Comparison of ENCODE assay signal across 13 mouse cellular contexts in the genomic region with DNA sequence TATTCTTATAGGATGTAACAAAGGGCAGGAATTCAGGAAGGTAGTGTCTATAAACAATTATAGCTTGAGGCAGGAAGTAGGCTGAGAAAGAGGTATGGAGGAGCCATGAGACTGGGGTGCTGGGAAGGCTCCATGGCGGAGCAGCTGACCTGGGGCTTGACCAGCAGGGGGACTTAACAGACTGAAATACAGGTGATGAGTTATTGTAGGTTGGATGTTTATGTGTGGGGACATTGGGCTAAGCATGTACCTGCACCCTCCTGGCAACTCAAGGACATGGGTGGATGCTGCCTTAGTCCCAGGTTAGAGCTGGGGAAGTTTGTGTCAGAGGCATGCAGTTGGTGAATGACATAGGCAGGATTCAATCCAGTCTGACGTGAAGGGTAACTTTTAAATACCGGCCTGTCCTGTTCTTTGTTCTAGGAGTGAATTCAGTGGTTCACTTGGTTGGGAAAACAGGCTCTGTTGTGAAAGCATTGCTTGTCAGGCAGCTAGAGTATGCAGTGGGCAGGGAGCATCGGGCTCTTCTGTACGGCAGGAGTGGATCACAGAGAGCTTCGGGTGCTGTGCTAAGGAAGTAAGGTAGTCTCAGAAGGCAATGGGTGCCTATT. TPM values are rescaled to one million over a fixed set of nuclear protein-coding genes. Genes with fewer than 3 reads are reported as not detected.
DNase-seq lines count a peak whose midpoint lies in the region; ATAC-seq and TF ChIP-seq lines count a peak whose summit lies in the region.
"Had no signal": no experiment of that assay in that cellular context is flagged by ENCODE, and none has a peak within 500 bp of the region (broad histone marks: within the 10 kb centered on the region; RNA-seq: fewer than 3 reads in every experiment).

No protein-coding gene starts in this region.

- no peaks in the 10 kb centered on the region for H3K36me3 ChIP-seq in kidney, postnatal 0 days (ENCODE audit: insufficient read depth, low read length)
- no peaks in the 10 kb centered on the region for H3K36me3 ChIP-seq in kidney, embryonic 16.5 days (ENCODE audit: insufficient read depth, low read length)
- no peaks in the 10 kb centered on the region for H3K36me3 ChIP-seq in thymus, adult 2 months (ENCODE audit: control insufficient read depth, insufficient read depth, low read length)
- H3K36me3 ChIP-seq in embryonic facial prominence, embryonic 14.5 days (ENCODE audit: control insufficient read depth, insufficient read depth, low read length) = no peaks in the 10 kb centered on the region
- no peaks in the 10 kb centered on the region for H3K36me3 ChIP-seq in midbrain, embryonic 11.5 days (ENCODE audit: control insufficient read depth, insufficient read depth, low read length)
- H3K36me3 ChIP-seq: kidney, embryonic 15.5 days; liver, embryonic 15.5 days had no signal

- no peak overlapping the region for H3K27ac ChIP-seq in kidney, postnatal 0 days
- no peak overlapping the region for H3K27ac ChIP-seq in kidney, embryonic 16.5 days (ENCODE audit: low read length)
- H3K27ac ChIP-seq in thymus, adult 2 months (ENCODE audit: control insufficient read depth, insufficient read depth, low read length) = peak overlapping the region; percentile 100
- no peak overlapping the region for H3K27ac ChIP-seq in embryonic facial prominence, embryonic 14.5 days (replicated peaks; ENCODE audit: low read depth, low read length)
- H3K27ac ChIP-seq in midbrain, embryonic 11.5 days (ENCODE audit: low read depth, low read length) = no peak overlapping the region
- H3K27ac ChIP-seq: kidney, embryonic 15.5 days; liver, embryonic 15.5 days had no signal

- WGBS in kidney, postnatal 0 days = 77% methylated on average over 6 of the region's 6 CpGs
- WGBS in kidney, embryonic 16.5 days = 81% methylated on average over 6 of the region's 6 CpGs
- WGBS in thymus, adult 2 months = 93% methylated on average over 6 of the region's 6 CpGs
- 76% methylated on average over 6 of the region's 6 CpGs for WGBS in embryonic facial prominence, embryonic 14.5 days
- WGBS in midbrain, embryonic 11.5 days = 86% methylated on average over 6 of the region's 6 CpGs

- no peaks in the 10 kb centered on the region for H3K9me3 ChIP-seq in kidney, postnatal 0 days (replicated peaks; ENCODE audit: low read length)
- H3K9me3 ChIP-seq in kidney, embryonic 16.5 days (ENCODE audit: low read length) = no peaks in the 10 kb centered on the region
- no peaks in the 10 kb centered on the region for H3K9me3 ChIP-seq in embryonic facial prominence, embryonic 14.5 days (ENCODE audit: control insufficient read depth, low read length)
- no peaks in the 10 kb centered on the region for H3K9me3 ChIP-seq in midbrain, embryonic 11.5 days (ENCODE audit: control insufficient read depth, low read length)
- H3K9me3 ChIP-seq: kidney, embryonic 15.5 days; liver, embryonic 15.5 days had no signal

- H3K27me3 ChIP-seq in kidney, postnatal 0 days (ENCODE audit: insufficient read depth, low read length) = no peaks in the 10 kb centered on the region
- H3K27me3 ChIP-seq in kidney, embryonic 16.5 days (ENCODE audit: insufficient read depth, low read length) = no peaks in the 10 kb centered on the region
- no peaks in the 10 kb centered on the region for H3K27me3 ChIP-seq in thymus, adult 2 months (ENCODE audit: control insufficient read depth, insufficient read depth, low read length)
- H3K27me3 ChIP-seq in embryonic facial prominence, embryonic 14.5 days (replicated peaks; ENCODE audit: control insufficient read depth, insufficient read depth, low read length) = no peaks in the 10 kb centered on the region
- H3K27me3 ChIP-seq in midbrain, embryonic 11.5 days (ENCODE audit: control insufficient read depth, insufficient read depth, low read length) = no peaks in the 10 kb centered on the region
- H3K27me3 ChIP-seq: kidney, embryonic 15.5 days; liver, embryonic 15.5 days had no signal

- no peaks in the 10 kb centered on the region for H3K4me1 ChIP-seq in kidney, postnatal 0 days (replicated peaks; ENCODE audit: insufficient read depth, low read length)
- H3K4me1 ChIP-seq in kidney, embryonic 16.5 days (ENCODE audit: insufficient read depth, low read length) = peaks cover 16% of the 10 kb centered on the region; the same call in 1 of the 2 replicates
- peaks cover 34% of the 10 kb centered on the region for H3K4me1 ChIP-seq in thymus, adult 2 months (replicated peaks; ENCODE audit: control insufficient read depth, insufficient read depth, low read length)
- 0 out of 2 replicates have a peak, but pooled peaks cover 4% of the 10 kb centered on the region for H3K4me1 ChIP-seq in embryonic facial prominence, embryonic 14.5 days (ENCODE audit: control insufficient read depth, insufficient read depth, low read length)
- peaks cover 6% of the 10 kb centered on the region for H3K4me1 ChIP-seq in midbrain, embryonic 11.5 days (ENCODE audit: control insufficient read depth, insufficient read depth, low read length)

- DNase-seq in kidney, postnatal 0 days (ENCODE audit: low spot score) = no peak
- peak; percentile 28 for DNase-seq in thymus, adult 2 months
- no peak for DNase-seq in thymus, postnatal 0 days (ENCODE audit: low spot score)
- DNase-seq in embryonic facial prominence, embryonic 14.5 days (ENCODE audit: low spot score) = peak; percentile 59
- peak; percentile 16 to 33 for DNase-seq in thymus, postnatal 36 days
- no peak for DNase-seq in midbrain, embryonic 11.5 days (ENCODE audit: low spot score, missing footprints)
- DNase-seq: adrenal gland, adult 2 months; cerebellum, adult 8-10 months; layer of hippocampus, adult 9-11 months; right cerebral cortex, adult 18-20 months had no signal

- no peak overlapping the region for H3K9ac ChIP-seq in kidney, postnatal 0 days (ENCODE audit: low read depth, low read length)
- H3K9ac ChIP-seq in kidney, embryonic 16.5 days (replicated peaks; ENCODE audit: low read length) = no peak overlapping the region
- no peak overlapping the region for H3K9ac ChIP-seq in embryonic facial prominence, embryonic 14.5 days (ENCODE audit: low read depth, low read length)
- H3K9ac ChIP-seq in midbrain, embryonic 11.5 days (ENCODE audit: low read length) = no peak overlapping the region
- H3K9ac ChIP-seq: kidney, embryonic 15.5 days; liver, embryonic 15.5 days had no signal

- H3K4me2 ChIP-seq in kidney, postnatal 0 days (ENCODE audit: low read length) = no peak overlapping the region
- no peak overlapping the region for H3K4me2 ChIP-seq in kidney, embryonic 16.5 days (replicated peaks; ENCODE audit: low read depth, low read length)
- no peak overlapping the region for H3K4me2 ChIP-seq in embryonic facial prominence, embryonic 14.5 days (ENCODE audit: low read depth, low read length)
- H3K4me2 ChIP-seq in midbrain, embryonic 11.5 days = no peak overlapping the region
- H3K4me2 ChIP-seq: kidney, embryonic 15.5 days; liver, embryonic 15.5 days had no signal

- ATAC-seq in kidney, postnatal 0 days (replicated peaks; ENCODE audit: low FRiP score, low read depth) = no peak
- no peak for ATAC-seq in kidney, embryonic 16.5 days (ENCODE audit: low FRiP score, low TSS enrichment)
- ATAC-seq in embryonic facial prominence, embryonic 14.5 days (ENCODE audit: low read depth) = 0 out of 2 replicates have a peak, but pooled peaks have one; percentile 42
- no peak for ATAC-seq in midbrain, embryonic 11.5 days (ENCODE audit: low FRiP score)

- no peak overlapping the region for H3K4me3 ChIP-seq in kidney, postnatal 0 days (replicated peaks; ENCODE audit: low read depth, low read length)
- H3K4me3 ChIP-seq in kidney, embryonic 16.5 days (ENCODE audit: low read length) = no peak overlapping the region
- no peak overlapping the region for H3K4me3 ChIP-seq in thymus, adult 2 months (ENCODE audit: control insufficient read depth, insufficient read depth, low read length)
- H3K4me3 ChIP-seq in embryonic facial prominence, embryonic 14.5 days (ENCODE audit: low read depth, low read length) = no peak overlapping the region
- H3K4me3 ChIP-seq in midbrain, embryonic 11.5 days (ENCODE audit: low read depth, low read length) = no peak overlapping the region
- H3K4me3 ChIP-seq: kidney, embryonic 15.5 days; liver, embryonic 15.5 days had no signal

- TF ChIP-seq POLR2A in thymus, adult 2 months (IDR thresholded peaks at IDR 0.05; ENCODE audit: control insufficient read depth, extremely low read depth, insufficient read depth, low read length, poor library complexity) = no peak

- TF ChIP-seq CTCF in kidney, postnatal 0 days (IDR thresholded peaks at IDR 0.05; ENCODE audit: low read depth) = peak; percentile 28; the same call in 1 of the 2 replicates
- TF ChIP-seq CTCF in thymus, adult 2 months (IDR thresholded peaks at IDR 0.05; ENCODE audit: borderline replicate concordance, control insufficient read depth, extremely low read depth, insufficient read depth, low read length, poor library complexity) = no peak

RNA-seq across cellular contexts. Expression of a gene that starts 21.6 kb away (rescaled TPM):
- 60.2 and 63.0 TPM in 2 replicates for polyA plus RNA-seq in kidney, postnatal 0 days (2015; fragmentation: Nextera tagmentation; extraction: Ambion mirVana)
- 68.4 and 75.1 TPM in 2 replicates for polyA plus RNA-seq in kidney, embryonic 16.5 days (2015; fragmentation: Nextera tagmentation; extraction: Ambion mirVana)
- polyA plus RNA-seq in thymus, adult 2 months (2012; rRNA removed) = 51.0 and 54.7 TPM in 2 replicates
- 77.4 and 84.3 TPM in 2 replicates for polyA plus RNA-seq in thymus, postnatal 0 days (2015; fragmentation: Nextera tagmentation; extraction: Ambion mirVana)
- 91.2 and 95.4 TPM in 2 replicates for polyA plus RNA-seq in embryonic facial prominence, embryonic 14.5 days (2014; fragmentation: Nextera tagmentation; extraction: Ambion mirVana)
- polyA plus RNA-seq in midbrain, embryonic 11.5 days (2014; fragmentation: Nextera tagmentation; extraction: Ambion mirVana) = 133 and 138 TPM in 2 replicates

Comparison
In these comparisons a context has a peak if more than half of its experiments do, and no peak if none do; other contexts are left out.
1. DNase-seq: peak in thymus, adult 2 months (single experiment), embryonic facial prominence, embryonic 14.5 days (single experiment) and thymus, postnatal 36 days (2 of 2); none in kidney, postnatal 0 days (single experiment), thymus, postnatal 0 days (single experiment) and midbrain, embryonic 11.5 days (single experiment).